Mouse (Mus musculus) ovary, adult 10 weeks (tissue): ENCODE results near the gene Sh2d2a. TPM values are rescaled to one million over a fixed set of nuclear protein-coding genes. Genes with fewer than 3 reads are reported as not detected.

Experiments used
- polyA plus RNA-seq: library from polyadenylated mRNA; stranded (reverse); fragments of 350-450 nt; fragmentation: Illumina TruSeq; extraction: RNeasy Lipid Tissue Mini Kit (QIAGEN cat#74804); gene quantifications from one replicate; pipeline ENCODE4 v1.2.3, GENCODE M21; 2014

The Sh2d2a gene
- polyA plus RNA-seq = 0.14 TPM

DNA sequence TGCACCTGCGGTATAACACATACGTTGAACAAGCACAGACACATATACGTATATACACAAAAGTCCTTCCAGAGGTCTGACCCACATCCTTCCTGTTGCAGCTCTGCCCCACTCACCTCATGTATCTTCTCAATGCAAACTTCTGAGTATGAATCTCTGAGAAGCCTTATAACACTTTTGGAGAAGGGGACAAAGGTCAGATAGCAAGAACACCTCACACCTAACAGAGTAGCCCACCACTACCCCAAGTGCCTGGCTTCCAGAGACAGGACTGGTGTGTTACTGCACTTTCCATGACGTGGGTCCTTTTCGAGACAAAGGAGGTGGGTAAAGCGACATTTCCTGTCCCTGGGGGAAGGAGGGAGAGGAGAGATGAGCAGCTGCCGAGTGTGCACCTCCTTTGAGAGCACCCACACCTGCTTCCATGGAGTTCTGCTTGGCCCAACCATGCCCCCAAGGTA is at the start of gene Sh2d2a:
Gene Sh2d2a, plus strand, starts transcription at position 106 of the 461 bp plus-strand sequence.

DNA sequence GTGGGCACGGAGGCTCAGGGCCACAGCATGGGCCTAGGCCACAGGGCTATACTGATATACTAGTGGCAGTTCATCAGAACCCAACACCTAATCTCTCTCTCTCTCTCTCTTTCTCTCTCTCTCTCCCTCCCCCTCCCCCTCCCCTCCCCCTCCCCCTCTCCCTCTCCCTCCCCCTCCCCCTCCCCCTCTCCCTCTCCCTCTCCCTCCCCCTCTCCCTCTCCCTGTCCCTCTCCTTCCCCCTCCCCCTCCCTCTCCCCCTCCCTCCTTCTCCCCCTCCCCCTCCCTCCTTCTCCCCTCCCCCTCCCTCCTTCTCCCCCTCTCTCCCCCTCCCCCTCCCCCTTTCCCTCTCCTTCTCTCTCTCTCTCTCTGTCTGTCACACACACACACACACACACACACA is 22.3 kb upstream of the Sh2d2a start, which contains the start of gene Pear1:
Gene Pear1, minus strand, starts transcription at position 101 of the 400 bp plus-strand sequence.

DNA sequence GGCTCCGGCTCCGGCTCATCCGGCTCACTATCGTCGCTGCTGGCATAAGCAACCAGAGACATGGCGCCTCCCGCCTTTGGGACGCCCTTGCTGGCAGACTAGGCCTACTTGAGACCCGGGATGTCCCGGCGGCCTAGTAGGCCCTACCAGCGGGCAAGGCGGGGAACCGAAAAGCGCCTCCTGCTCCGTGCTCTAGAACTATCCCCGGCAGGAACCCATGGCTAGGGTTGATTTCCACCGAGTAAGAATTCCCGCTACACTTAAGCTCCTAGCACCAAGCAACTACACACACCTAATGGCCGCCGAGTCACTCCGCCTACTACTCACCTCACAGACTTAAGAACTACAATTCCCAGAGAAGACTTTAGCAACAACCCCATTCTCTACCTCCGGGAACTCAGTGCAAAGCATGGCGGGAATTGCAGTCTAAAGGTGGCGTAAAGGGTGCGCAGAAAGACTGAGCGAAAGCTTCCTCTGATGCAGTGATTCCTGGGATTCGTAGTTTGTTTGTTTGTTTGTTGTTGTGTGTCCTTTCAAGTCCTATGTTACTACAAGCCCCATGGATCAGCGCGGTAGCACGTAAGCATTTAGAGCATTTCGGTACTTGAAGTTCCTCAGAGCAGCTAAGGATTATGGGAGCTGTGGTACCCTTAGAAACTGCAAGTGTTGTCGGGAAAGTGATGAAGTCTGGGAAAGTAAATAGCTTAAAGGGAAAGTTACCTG is 38.9 kb downstream of the Sh2d2a start, which contains the start of gene Prcc:
Gene Prcc, minus strand, starts transcription at position 328 of the 723 bp plus-strand sequence.

Other genes with a start within 250 kb of the Sh2d2a start
- 32.7 TPM for gene Arhgef11, start 229.2 kb upstream of the Sh2d2a start, polyA plus RNA-seq
- 0.88 TPM for gene Lrrc71, start 98.1 kb upstream of the Sh2d2a start, polyA plus RNA-seq
- not detected for gene Ntrk1, start 51.6 kb upstream of the Sh2d2a start, polyA plus RNA-seq
- not detected for gene Insrr, start 49.8 kb upstream of the Sh2d2a start, polyA plus RNA-seq
- 1.1 TPM for gene Pear1, start 22.4 kb upstream of the Sh2d2a start, polyA plus RNA-seq
- 3.7 TPM for gene Prcc, start 38.9 kb downstream of the Sh2d2a start, polyA plus RNA-seq
- gene Hdgf, start 59.6 kb downstream of the Sh2d2a start, polyA plus RNA-seq = 146 TPM
- 52.2 TPM for gene Mrpl24, start 72.8 kb downstream of the Sh2d2a start, polyA plus RNA-seq
- gene Isg20l2, start 83.6 kb downstream of the Sh2d2a start, polyA plus RNA-seq = 42.8 TPM
- 5.2 TPM for gene Rrnad1, start 84.0 kb downstream of the Sh2d2a start, polyA plus RNA-seq
- 20.6 TPM for gene Crabp2, start 101.9 kb downstream of the Sh2d2a start, polyA plus RNA-seq
- 8.0 TPM for gene Nes, start 124.3 kb downstream of the Sh2d2a start, polyA plus RNA-seq
- gene Bcan, start 153.5 kb downstream of the Sh2d2a start, polyA plus RNA-seq = 0.74 TPM
- gene Hapln2, start 180.8 kb downstream of the Sh2d2a start, polyA plus RNA-seq = not detected
- gene Gpatch4, start 196.4 kb downstream of the Sh2d2a start, polyA plus RNA-seq = 8.7 TPM
- 23.3 TPM for gene Naxe, start 211.7 kb downstream of the Sh2d2a start, polyA plus RNA-seq
- not detected for gene Ttc24, start 231.5 kb downstream of the Sh2d2a start, polyA plus RNA-seq
- 0.88 TPM for gene Iqgap3, start 235.2 kb downstream of the Sh2d2a start, polyA plus RNA-seq